Mouse (Mus musculus) forebrain, embryonic 16.5 days (tissue): ENCODE measurements around the gene Bmpr2. TPM values are rescaled to one million over a fixed set of nuclear protein-coding genes. Genes with fewer than 3 reads are reported as not detected.

ENCODE experiments used
- ATAC-seq: fragments of 200-750 bp; cut with Nextera tagmentation; 2 replicates; pipeline ENCODE4 v1.8.0; 2017; ENCODE audit warnings: mild to moderate bottlenecking, moderate library complexity
- H3K27ac ChIP-seq: fragments of 300-500 bp; sonication (generic); 2 replicates; pipeline ENCODE4 v1.5.1; 2014; ENCODE audit warnings: low read length, control low read depth
- H3K27me3 ChIP-seq: fragments of 300-500 bp; sonication (generic); replicated peaks from 2 replicates; pipeline ENCODE4 v1.6.1; 2014; ENCODE audit warnings: low read length; ENCODE audit not compliant: control insufficient read depth, insufficient read depth
- H3K36me3 ChIP-seq: fragments of 300-500 bp; sonication (generic); 2 replicates; pipeline ENCODE4 v1.6.1; 2014; ENCODE audit not compliant: control insufficient read depth, insufficient read depth
- H3K4me1 ChIP-seq: fragments of 300-500 bp; sonication (generic); replicated peaks from 2 replicates; pipeline ENCODE4 v1.6.1; 2014; ENCODE audit warnings: low read length; ENCODE audit not compliant: control insufficient read depth, insufficient read depth
- H3K4me2 ChIP-seq: fragments of 300-500 bp; sonication (generic); 2 replicates; pipeline ENCODE4 v1.6.1; 2014; ENCODE audit warnings: mild to moderate bottlenecking, low read length, control low read depth
- H3K4me3 ChIP-seq: fragments of 300-500 bp; sonication (generic); replicated peaks from 2 replicates; pipeline ENCODE4 v1.5.1; 2014; ENCODE audit warnings: mild to moderate bottlenecking, low read length, control low read depth
- H3K9ac ChIP-seq: fragments of 300-500 bp; sonication (generic); replicated peaks from 2 replicates; pipeline ENCODE4 v1.6.1; 2014; ENCODE audit warnings: low read depth, low read length, control low read depth
- H3K9me3 ChIP-seq: fragments of 300-500 bp; sonication (generic); 2 replicates; pipeline ENCODE4 v1.6.1; 2016; ENCODE audit warnings: low read length; ENCODE audit not compliant: control insufficient read depth
- WGBS: fragments of 180-500 bp; shearing (Covaris S2); extraction: QIAGEN DNeasy Blood & Tissue Kit; methylation state at CpG from one replicate; pipeline ENCODE4 v1.1.7; 2014; 5-methylcytosine and 5-hydroxymethylcytosine counted together
- polyA plus RNA-seq: library from polyadenylated mRNA; unstranded; fragments of >200 nt; fragmentation: Nextera tagmentation; extraction: Ambion mirVana; gene quantifications from 2 replicates; pipeline ENCODE4 v1.2.1, GENCODE M21; 2015

The Bmpr2 gene
- polyA plus RNA-seq, 1 experiment from 2014 or later, result 13.5 TPM

- no peaks in the 10 kb centered on the region for H3K4me1 ChIP-seq
- H3K4me2 ChIP-seq, result no peak overlapping the region
- no peak for ATAC-seq
- no peaks in the 10 kb centered on the region for H3K27me3 ChIP-seq
- H3K9ac ChIP-seq, result no peak overlapping the region
- no peaks in the 10 kb centered on the region for H3K9me3 ChIP-seq
- H3K36me3 ChIP-seq, result no peaks in the 10 kb centered on the region
- H3K4me3 ChIP-seq, result no peak overlapping the region
- 83% methylated on average over 1 of the region's 1 CpGs for WGBS
- no peak overlapping the region for H3K27ac ChIP-seq
These were observed 17.9 kb downstream of the Bmpr2 start for GRCm38 (mm10) chr1:59781080-59781479.

GRCm38 (mm10) chr1:59788975-59789374 is 25.8 kb downstream of the Bmpr2 start:
- peak; percentile 94 for ATAC-seq
- Histone ChIP-seq H3K9ac (no peak overlapping the region), H3K4me1 (peaks cover 7% of the 10 kb centered on the region; the same call in 1 of the 2 replicates), H3K4me2 (peak overlapping the region; percentile 32), H3K27ac (peak overlapping the region; percentile 42), H3K27me3 (no peaks in the 10 kb centered on the region), H3K9me3 (no peaks in the 10 kb centered on the region), H3K4me3 (no peak overlapping the region), H3K36me3 (no peaks in the 10 kb centered on the region)
- WGBS, result under 1% methylated on average over 6 of the region's 6 CpGs

- peak; percentile 45; the same call in 1 of the 2 replicates for ATAC-seq
- Histone ChIP-seq H3K36me3 (no peaks in the 10 kb centered on the region), H3K4me1 (peaks cover 7% of the 10 kb centered on the region; the same call in 1 of the 2 replicates), H3K27ac (no peak overlapping the region), H3K4me2 (no peak overlapping the region), H3K9me3 (no peaks in the 10 kb centered on the region), H3K27me3 (no peaks in the 10 kb centered on the region), H3K9ac (no peak overlapping the region), H3K4me3 (no peak overlapping the region)
- 10% methylated on average over 5 of the region's 5 CpGs for WGBS
These were observed 26.5 kb downstream of the Bmpr2 start for GRCm38 (mm10) chr1:59789741-59790140.

DNA sequence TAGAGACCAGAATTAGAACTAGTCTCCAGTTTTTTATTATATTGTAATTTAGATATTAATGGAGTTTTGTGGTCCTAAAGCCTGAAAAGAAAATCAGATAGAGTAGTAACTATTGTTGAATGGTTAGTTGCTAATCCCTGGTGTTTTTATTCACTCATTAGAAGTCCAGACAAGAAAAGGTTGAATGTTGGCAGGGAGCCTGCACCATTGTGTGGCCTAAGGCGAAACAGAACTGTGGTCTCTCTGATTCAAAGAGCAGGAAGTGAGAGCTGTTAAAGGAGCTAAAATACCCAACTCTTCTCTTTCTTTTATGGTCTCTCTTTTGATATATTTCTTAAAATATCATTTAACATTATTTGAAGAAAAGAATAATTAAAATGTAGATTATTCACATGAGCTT is 32.1 kb downstream of the Bmpr2 start:
- Histone ChIP-seq H3K27ac (no peak overlapping the region), H3K27me3 (no peaks in the 10 kb centered on the region), H3K4me2 (no peak overlapping the region), H3K36me3 (no peaks in the 10 kb centered on the region), H3K4me1 (no peaks in the 10 kb centered on the region), H3K4me3 (no peak overlapping the region), H3K9ac (no peak overlapping the region), H3K9me3 (no peaks in the 10 kb centered on the region)
- WGBS, result 5% methylated on average over 1 of the region's 1 CpGs
- ATAC-seq, result no peak

- Histone ChIP-seq H3K36me3 (no peaks in the 10 kb centered on the region), H3K27ac (no peak overlapping the region), H3K4me1 (no peaks in the 10 kb centered on the region), H3K9me3 (no peaks in the 10 kb centered on the region), H3K27me3 (no peaks in the 10 kb centered on the region), H3K4me3 (no peak overlapping the region), H3K4me2 (no peak overlapping the region), H3K9ac (no peak overlapping the region)
- 99% methylated on average over 2 of the region's 2 CpGs for WGBS
- ATAC-seq, result no peak
These were observed 34.7 kb downstream of the Bmpr2 start for GRCm38 (mm10) chr1:59797865-59798264.

DNA sequence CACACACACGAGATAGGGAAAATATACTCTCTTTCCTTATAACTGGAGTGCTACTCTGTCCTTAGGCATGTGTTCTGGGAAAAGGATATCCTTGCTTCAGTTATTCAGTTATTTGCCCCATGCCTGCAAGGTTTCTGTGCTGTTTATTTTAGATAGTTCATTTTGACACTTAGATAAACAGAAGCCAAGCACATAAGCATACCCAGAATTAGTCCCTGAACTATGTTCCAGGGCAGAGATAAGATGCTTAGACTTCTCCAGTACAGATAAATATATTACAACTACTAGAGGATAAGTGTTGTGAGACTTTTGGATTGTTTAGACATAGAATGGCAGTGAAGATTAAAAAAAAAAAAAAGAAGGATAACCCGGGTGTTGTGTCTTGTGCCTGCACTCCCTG is 41.2 kb downstream of the Bmpr2 start:
- ATAC-seq, result no peak
- Histone ChIP-seq H3K36me3 (no peaks in the 10 kb centered on the region), H3K4me3 (no peak overlapping the region), H3K9ac (no peak overlapping the region), H3K27ac (no peak overlapping the region), H3K9me3 (no peaks in the 10 kb centered on the region), H3K27me3 (no peaks in the 10 kb centered on the region), H3K4me1 (0 out of 2 replicates have a peak, but pooled peaks cover 2% of the 10 kb centered on the region), H3K4me2 (no peak overlapping the region)
- WGBS, result 83% methylated on average over 2 of the region's 2 CpGs

DNA sequence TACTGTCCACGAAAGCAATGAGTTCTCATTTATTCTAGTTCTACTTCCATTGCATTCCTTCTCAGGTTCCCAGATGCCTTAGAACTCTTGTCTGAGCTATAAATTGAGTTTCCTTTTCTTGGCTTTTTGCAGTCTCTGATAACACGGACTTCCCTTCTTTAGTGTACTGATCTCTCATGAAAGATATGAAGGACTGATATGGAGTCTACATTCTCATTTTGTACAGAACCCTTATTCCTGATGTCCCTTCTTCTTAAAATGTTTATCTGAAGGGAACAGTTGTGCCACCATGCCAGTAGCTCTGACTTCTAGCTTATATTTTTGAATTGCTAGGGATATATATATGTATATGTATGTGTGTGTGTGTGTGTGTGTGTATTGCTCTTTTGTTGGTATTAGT is 46.7 kb downstream of the Bmpr2 start:
- H3K4me3 ChIP-seq, result no peak overlapping the region
- H3K9ac ChIP-seq, result no peak overlapping the region
- H3K9me3 ChIP-seq, result no peaks in the 10 kb centered on the region
- H3K36me3 ChIP-seq, result no peaks in the 10 kb centered on the region; the same call in 1 of the 2 replicates
- H3K4me1 ChIP-seq, result no peaks in the 10 kb centered on the region
- no peak overlapping the region for H3K4me2 ChIP-seq
- WGBS, result 96% methylated on average over 2 of the region's 2 CpGs
- H3K27ac ChIP-seq, result no peak overlapping the region
- H3K27me3 ChIP-seq, result no peaks in the 10 kb centered on the region
- ATAC-seq, result no peak

GRCm38 (mm10) chr1:59812782-59813181 is 49.6 kb downstream of the Bmpr2 start:
- Histone ChIP-seq H3K27me3 (no peaks in the 10 kb centered on the region), H3K4me3 (no peak overlapping the region), H3K9me3 (no peaks in the 10 kb centered on the region), H3K27ac (no peak overlapping the region), H3K9ac (no peak overlapping the region), H3K36me3 (peaks cover 18% of the 10 kb centered on the region), H3K4me2 (no peak overlapping the region), H3K4me1 (no peaks in the 10 kb centered on the region)
- no peak for ATAC-seq
- WGBS, result 84% methylated on average over 4 of the region's 4 CpGs

- H3K9me3 ChIP-seq, result no peaks in the 10 kb centered on the region
- H3K4me3 ChIP-seq, result no peak overlapping the region
- peaks cover 2% of the 10 kb centered on the region; the same call in 1 of the 2 replicates for H3K36me3 ChIP-seq
- no peak for ATAC-seq
- H3K9ac ChIP-seq, result no peak overlapping the region
- H3K27ac ChIP-seq, result no peak overlapping the region
- no peaks in the 10 kb centered on the region for H3K27me3 ChIP-seq
- H3K4me2 ChIP-seq, result no peak overlapping the region
- no peaks in the 10 kb centered on the region for H3K4me1 ChIP-seq
These were observed 62.2 kb downstream of the Bmpr2 start for GRCm38 (mm10) chr1:59825421-59825820.

GRCm38 (mm10) chr1:59826583-59826982 is 63.4 kb downstream of the Bmpr2 start:
- WGBS, result 74% methylated on average over 8 of the region's 8 CpGs
- ATAC-seq, result 0 out of 2 replicates have a peak, but pooled peaks have one; percentile 33
- Histone ChIP-seq H3K4me3 (no peak overlapping the region), H3K9me3 (no peaks in the 10 kb centered on the region), H3K27ac (no peak overlapping the region), H3K4me1 (no peaks in the 10 kb centered on the region), H3K9ac (no peak overlapping the region), H3K27me3 (no peaks in the 10 kb centered on the region), H3K4me2 (no peak overlapping the region), H3K36me3 (peaks cover 2% of the 10 kb centered on the region; the same call in 1 of the 2 replicates)
